Mouse (Mus musculus) lung, postnatal 0 days (tissue): ENCODE data around the gene Hdac7.

Experiments
- CTCF ChIP-seq: IDR thresholded peaks from 2 replicates; pipeline ENCODE4 v1.5.1; 2016; ENCODE audit warnings: antibody characterized with exemption, mild to moderate bottlenecking
- EP300 ChIP-seq: IDR thresholded peaks from 2 replicates; pipeline ENCODE4 v1.6.1; 2016; ENCODE audit warnings: antibody characterized with exemption, mild to moderate bottlenecking, control low read depth

- no peak for TF ChIP-seq EP300
- TF ChIP-seq CTCF: no peak
Measured at GRCm38 (mm10) chr15:97892506-97892905, 48.2 kb upstream of the Hdac7 start.
